Mouse (Mus musculus) thymus, adult 2 months (tissue): ENCODE data around the gene Btbd19.

Experiments
- CTCF ChIP-seq: fragments of 200-500 bp; IDR thresholded peaks from 2 replicates; pipeline ENCODE4 v1.5.1; 2012; ENCODE audit warnings: mild to moderate bottlenecking, control low read depth, low read length, moderate library complexity, borderline replicate concordance; ENCODE audit not compliant: control insufficient read depth, poor library complexity, insufficient read depth; ENCODE audit errors: extremely low read depth
- POLR2A ChIP-seq: fragments of 200-500 bp; IDR thresholded peaks from 2 replicates; pipeline ENCODE4 v1.6.1; 2012; ENCODE audit warnings: mild to moderate bottlenecking, low read length, control low read depth, moderate library complexity; ENCODE audit not compliant: control insufficient read depth, poor library complexity, insufficient read depth; ENCODE audit errors: extremely low read depth

DNA sequence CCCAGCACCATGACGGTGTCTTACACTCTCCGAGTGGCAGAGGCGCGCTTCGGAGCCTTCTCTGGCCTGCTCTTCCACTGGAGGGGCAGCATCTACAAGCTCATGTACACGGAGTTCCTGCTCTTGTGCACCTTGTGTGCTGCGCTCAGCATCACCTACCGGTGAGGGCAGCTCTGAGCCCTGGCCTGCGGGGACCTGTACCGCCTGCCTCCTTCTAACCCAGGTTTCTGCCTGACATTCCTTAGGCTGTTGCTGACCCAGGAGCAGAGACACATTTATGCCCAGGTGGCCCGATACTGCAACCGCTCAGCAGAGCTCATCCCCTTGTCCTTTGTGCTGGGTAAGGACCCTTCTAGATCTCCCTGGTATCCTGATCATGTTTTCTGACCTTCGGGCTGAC is 19.7 kb upstream of the Btbd19 start:
- TF ChIP-seq CTCF (no peak), POLR2A (no peak)
